Mouse (Mus musculus): ENCODE results near the gene Tmem115.
A peak's percentile ranks its signal among the peaks of the same experiment; 100 is the strongest.
"Not testable (repeated sequence)": the region's sequence is repeated elsewhere in the genome, so short reads cannot be mapped to it uniquely, and the experiment has no call there.

Tmem115 gene

DNA sequence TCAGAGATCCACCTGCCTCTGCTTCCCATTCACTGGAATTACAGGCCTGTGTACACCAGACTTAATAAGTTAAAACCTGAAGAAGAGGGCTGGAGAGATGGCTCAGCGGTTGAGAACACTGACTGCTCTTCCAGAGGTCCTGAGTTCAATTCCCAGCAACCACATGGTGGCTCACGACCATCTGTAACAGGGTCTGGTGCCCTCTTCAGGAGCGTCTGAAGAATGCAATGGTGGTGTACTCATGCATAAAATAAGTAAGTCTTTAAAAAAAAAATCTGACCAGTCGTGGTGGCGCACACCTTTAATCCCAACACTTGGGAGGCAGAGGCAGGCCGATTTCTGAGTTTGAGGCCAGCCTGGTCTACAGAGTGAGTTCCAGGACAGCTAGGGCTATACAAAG is 40.0 kb downstream of the Tmem115 start:
- not testable (repeated sequence) for DNase-seq

DNA sequence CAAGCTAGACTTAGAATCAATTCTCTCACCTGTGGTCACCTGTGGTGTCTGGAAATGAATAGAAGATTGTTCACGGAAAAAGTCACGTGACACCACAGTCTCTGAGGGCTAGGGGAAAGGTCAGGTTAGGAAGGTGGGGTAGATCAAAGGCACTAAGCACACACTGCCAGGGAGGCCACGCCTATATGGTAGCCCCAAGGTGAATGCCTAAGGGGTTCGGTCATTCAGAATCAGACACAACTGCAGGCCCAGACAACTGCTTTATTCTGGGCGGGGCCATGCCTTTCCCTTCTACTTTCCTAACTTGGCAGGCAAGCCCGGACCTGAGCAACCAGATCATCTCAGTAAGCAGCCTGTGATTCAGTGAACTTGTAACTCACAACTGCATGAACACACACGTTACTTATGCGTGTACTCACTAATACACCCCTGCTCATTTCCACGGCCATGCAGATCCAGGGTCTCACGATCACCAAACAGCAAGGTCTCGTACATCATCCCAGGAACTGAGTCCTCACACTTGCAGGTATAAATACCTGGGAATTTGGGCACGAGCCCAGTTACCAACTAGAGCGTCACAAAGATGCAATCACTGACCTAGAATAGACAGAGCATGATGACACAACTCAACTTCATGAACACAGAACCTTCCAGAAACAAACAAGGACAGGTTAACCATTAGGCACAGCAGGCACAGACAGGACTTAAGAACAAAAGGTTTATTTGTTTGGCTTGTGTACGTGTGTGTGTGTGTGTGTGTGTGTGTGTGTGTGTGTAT is 42.0 kb downstream of the Tmem115 start:
- peak in 1 of 2 experiments; percentile 53 for DNase-seq

DNA sequence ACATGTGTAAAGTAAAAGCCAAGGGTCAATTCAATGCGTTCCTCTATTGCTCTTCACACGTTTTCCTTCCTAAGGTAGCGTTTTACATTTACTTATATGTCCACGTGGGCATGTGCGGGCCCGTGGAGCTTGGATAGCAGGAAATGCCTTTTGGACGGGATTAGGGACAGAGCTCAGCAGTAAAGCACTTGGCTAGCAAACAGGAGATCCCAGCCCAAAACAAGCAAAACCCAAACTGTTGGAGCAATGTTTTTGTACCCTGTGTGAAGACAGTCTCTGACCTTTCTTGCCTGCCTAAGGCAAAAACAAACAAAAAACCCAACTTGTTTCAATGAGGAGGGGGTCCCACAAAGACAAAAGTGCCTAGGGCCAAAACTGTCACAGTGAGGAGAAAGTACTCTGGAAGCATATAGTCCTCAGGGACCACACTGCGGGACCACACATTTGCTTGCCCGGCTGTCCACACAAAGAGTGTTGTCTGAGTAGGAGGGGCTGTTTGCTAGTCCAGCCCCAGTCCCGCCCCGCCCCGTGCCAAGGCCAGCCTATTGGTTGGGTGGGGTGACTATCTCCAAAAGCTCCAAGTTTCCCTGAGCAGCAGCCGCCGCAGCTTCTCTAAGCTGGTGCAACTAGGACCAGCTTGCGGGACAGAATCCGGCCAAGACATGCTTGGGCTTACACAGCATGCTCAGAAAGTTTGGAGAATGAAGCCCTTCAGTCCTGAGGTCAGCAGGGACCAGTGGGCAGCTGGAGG is 42.8 kb downstream of the Tmem115 start, which contains the start of gene Hyal1:
Gene Hyal1, plus strand, starts transcription at position 571 of the 751 bp plus-strand sequence.
- DNase-seq, result peak in 1 of 2 experiments; percentile 55

- DNase-seq, result no peak
Measured at GRCm38 (mm10) chr9:107577871-107578270, 44.1 kb downstream of the Tmem115 start.

GRCm38 (mm10) chr9:107578587-107578986 is 44.8 kb downstream of the Tmem115 start, which contains the start of gene Naa80:
Naa80 (plus strand) TSS chr9:107578887.
- no peak for DNase-seq

- peak; percentile 46 to 52 for DNase-seq
Measured at GRCm38 (mm10) chr9:107579023-107579900, 45.5 kb downstream of the Tmem115 start.

GRCm38 (mm10) chr9:107580501-107581317 is 47.0 kb downstream of the Tmem115 start, which contains the start of gene Hyal3:
Hyal3 (plus strand) TSS chr9:107580818.
- DNase-seq, result peak; percentile 85

DNA sequence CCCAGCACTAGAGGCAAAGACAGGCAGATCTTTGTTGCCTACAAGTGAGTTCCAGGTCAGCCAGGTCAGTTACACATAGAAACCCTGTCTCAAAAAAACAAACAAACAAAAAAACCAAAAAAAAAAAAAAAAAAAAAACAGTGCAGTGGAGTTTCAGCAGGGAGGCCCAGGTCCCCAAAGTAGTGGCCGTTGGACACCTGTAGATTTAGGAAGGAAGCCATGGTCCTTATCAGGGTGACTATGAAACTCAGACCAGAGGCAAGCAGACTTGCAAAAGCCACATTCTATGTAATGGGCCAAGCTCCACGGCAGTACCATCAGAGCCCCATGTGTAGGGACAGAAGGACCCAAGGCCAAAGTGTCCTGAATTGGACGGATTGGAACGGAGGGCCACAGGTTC is 47.8 kb downstream of the Tmem115 start:
- no peak for DNase-seq

GRCm38 (mm10) chr9:107582509-107583062 is 48.8 kb downstream of the Tmem115 start:
- no peak for DNase-seq

GRCm38 (mm10) chr9:107583174-107583573 is 49.4 kb downstream of the Tmem115 start:
- DNase-seq, result no peak

DNA sequence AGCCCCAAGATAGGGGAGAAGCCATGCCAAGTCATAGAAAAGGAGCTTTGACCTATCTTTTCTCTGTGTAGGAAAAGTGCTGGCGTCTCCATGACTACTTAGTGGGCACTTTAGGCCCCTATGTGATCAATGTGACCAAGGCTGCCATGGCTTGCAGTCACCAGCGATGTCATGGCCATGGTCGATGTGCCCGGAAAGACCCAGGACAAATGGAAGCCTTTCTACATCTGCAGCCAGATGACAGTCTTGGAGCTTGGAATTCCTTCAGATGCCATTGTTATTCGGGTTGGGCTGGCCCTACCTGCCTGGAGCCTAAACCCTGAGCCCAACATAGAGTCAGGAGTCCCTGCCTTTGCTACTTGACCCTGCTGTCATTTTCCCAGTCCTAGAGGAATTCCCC is 52.8 kb downstream of the Tmem115 start:
- no peak for DNase-seq

DNA sequence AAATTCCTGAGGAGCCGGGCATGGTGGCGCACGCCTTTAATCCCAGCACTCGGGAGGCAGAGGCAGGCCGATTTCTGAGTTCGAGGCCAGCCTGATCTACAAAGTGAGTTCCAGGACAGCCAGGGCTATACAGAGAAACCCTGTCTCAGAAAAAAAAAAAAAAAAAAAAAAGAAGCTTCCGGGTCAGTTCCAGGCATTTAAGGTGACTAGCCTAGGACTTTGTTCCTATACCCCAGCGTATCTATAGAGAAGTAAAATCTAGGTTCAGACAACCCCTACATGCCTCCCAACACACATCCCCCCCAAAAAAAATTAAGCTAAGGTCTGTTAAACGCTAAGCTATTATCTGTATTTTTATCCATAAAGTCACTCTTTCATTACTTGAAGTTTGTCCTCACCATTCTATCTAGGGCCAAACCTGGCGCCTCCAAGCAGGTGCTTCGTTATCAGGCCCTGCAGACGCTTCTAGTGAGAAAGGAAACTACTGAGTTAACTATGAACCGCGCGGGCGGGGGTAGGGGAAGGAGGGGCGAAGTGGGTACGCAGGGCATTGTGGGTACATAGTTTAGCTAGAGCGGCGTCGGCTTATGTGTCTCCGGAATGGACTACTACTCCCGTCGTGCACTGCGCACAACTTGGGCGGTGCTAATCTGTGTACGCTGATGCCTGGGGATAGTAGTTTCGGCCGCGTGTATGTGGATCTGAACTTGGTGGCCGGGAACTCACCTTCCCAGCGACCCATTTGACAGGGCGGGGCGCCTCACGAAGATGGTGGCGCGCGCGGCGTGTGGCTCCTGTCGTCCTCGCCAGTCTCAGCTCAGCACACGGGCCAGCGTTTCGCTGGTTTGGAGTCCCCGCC is 53.5 kb downstream of the Tmem115 start, which contains the start of gene Ifrd2:
Gene Ifrd2, plus strand, starts transcription at position 669 of the 859 bp plus-strand sequence.
- DNase-seq, result peak; percentile 96

DNA sequence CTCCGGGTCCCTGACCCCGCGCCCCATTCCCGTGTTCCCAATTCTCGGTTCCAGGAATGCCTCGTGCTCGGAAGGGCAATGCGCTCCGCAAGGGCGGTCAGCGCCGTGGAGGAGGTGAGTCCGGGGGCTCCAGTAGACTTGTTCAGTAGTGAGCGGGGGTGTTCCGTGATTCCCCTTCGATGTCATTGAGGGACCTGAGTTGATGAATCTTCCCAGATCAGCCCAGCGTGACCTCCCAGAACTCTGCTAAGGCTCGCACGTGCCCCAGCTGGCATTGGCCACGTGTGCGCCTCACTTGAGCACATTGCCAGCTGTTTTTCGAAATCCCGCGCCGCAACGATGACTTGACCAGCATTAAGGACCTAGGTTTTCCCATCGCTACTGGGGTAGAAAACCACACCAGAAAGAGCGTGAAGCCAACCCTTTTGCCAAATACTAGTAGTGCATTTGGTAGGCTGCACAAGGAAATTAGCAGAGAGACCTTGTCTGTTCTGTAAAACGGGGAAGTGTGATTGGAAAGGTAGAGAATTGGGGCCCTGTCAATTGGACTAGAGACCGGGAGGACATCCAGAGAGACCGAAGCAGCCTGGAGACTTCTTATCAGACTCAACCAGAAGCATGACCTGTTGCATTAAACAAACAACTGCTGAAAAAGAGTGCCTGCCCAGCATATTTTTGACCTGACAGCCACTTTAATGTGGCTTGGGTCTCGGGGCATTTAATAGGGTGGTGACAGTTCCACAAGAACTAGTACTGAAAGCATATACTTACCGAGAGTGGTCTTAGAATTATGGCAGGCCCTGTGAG is 54.3 kb downstream of the Tmem115 start:
- DNase-seq, result no peak

Measured in cerebellum, postnatal 36 days (tissue).